Mouse (Mus musculus) embryonic fibroblast, embryonic 13.5 days (primary cell): ENCODE measurements around the gene 9430097D07Rik. TPM values are rescaled to one million over a fixed set of nuclear protein-coding genes. Genes with fewer than 3 reads are reported as not detected.
A peak's percentile ranks its signal among the peaks of the same experiment; 100 is the strongest.

Source experiments
- H3K27ac ChIP-seq: 2 replicates; pipeline ENCODE4 v1.5.1; 2012; ENCODE audit warnings: low read length, control low read depth, inconsistent platforms; ENCODE audit not compliant: insufficient read depth
- H3K4me1 ChIP-seq: 2 replicates; pipeline ENCODE4 v1.6.1; 2011; ENCODE audit warnings: low read length; ENCODE audit not compliant: control insufficient read depth, insufficient read depth
- H3K4me3 ChIP-seq: 2 replicates; pipeline ENCODE4 v1.5.1; 2011; ENCODE audit warnings: mild to moderate bottlenecking, control low read depth, low read length; ENCODE audit not compliant: insufficient read depth
- CTCF ChIP-seq: IDR thresholded peaks from 2 replicates; pipeline ENCODE4 v1.5.1; 2011; ENCODE audit warnings: mild to moderate bottlenecking, control low read depth, low read length, moderate library complexity, borderline replicate concordance; ENCODE audit not compliant: insufficient read depth
- POLR2A ChIP-seq: IDR thresholded peaks from 2 replicates; pipeline ENCODE4 v1.6.1; 2011; ENCODE audit warnings: low read depth, mild to moderate bottlenecking, control low read depth, low read length, moderate library complexity
- polyA plus RNA-seq: library from polyadenylated mRNA; stranded (reverse); fragments of >200 nt; gene quantifications from 2 replicates; pipeline ENCODE4 v1.2.4, GENCODE M21; 2011; ENCODE audit warnings: low read depth; ENCODE audit not compliant: missing spikeins, insufficient read length

Gene 9430097D07Rik
- polyA plus RNA-seq, 1 experiment, result not detected

DNA sequence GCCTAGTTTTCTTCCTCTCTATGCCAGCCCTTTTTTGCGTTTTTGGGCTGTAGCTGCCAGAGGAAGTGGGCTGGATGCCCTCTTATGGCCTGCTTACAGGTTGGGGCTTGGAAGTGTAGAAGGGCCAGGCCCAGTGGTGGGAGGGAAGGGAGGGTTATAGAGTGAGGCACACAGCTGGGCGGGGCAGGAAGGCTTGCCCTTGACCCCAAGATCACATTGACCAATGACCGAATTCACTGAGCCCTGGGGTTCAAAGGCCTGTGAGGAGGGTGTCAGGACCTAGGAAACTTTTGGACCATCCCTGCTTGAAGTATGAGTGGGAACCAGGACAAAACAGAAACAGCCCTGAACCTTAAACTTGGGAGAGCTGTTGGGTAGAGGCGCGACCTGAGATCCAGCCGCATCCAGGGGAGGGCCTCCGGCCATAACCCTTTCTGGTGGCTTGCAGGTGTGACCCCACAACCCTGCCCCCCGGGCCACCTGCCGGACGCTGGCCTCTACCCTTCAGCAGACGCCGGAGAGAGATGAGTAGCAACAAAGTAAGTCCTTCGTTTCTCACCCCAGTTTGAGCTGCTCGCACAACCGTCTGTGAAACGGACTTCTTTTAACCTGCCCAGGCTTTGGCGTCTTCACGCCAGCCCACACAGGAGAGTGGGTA lies 33.4 kb upstream of the 9430097D07Rik start:
- Histone ChIP-seq H3K4me3 (peak overlapping the region; percentile 19; the same call in 1 of the 2 replicates), H3K4me1 (0 out of 2 replicates have a peak, but pooled peaks cover 2% of the 10 kb centered on the region), H3K27ac (peak overlapping the region; percentile 17; the same call in 1 of the 2 replicates)
- TF ChIP-seq POLR2A (no peak; the same call in 1 of the 2 replicates), CTCF (no peak)

DNA sequence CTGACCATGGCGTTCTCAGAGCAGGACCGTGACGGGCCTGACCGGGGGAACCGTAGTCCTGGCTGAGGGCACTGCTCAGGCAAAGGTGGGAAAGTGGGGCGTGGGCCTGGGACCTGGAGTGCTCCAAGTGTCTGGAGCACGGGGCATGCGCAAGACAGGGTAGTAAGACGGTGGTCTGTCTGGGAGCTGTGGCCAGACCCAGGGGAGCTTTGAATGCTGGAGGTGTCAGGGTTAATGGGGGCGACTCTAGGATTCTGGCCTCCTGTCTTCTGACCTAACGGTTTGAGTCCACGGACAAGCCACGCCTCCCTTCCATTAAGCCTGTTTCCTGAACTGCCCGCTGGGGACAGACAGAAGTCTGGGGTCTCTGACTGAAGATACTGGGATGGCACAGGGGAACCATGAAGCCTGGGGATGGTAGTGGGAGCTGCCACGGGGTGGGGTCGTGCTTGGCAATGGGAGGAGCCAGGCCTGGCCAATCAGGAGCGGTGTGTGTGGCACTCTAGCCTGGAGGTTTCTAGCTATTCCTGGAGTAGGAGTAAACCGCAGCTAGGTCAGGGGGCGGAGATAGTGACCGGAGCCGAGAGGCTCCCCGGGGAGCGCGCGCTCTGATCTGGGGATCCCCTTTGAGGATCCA lies 32.8 kb upstream of the 9430097D07Rik start:
- 0 out of 2 replicates have a peak, but pooled peaks cover 2% of the 10 kb centered on the region for H3K4me1 ChIP-seq
- peak overlapping the region; percentile 17; the same call in 1 of the 2 replicates for H3K27ac ChIP-seq
- peak overlapping the region; percentile 87 for H3K4me3 ChIP-seq
- TF ChIP-seq CTCF, result no peak
- TF ChIP-seq POLR2A, result no peak; the same call in 1 of the 2 replicates

DNA sequence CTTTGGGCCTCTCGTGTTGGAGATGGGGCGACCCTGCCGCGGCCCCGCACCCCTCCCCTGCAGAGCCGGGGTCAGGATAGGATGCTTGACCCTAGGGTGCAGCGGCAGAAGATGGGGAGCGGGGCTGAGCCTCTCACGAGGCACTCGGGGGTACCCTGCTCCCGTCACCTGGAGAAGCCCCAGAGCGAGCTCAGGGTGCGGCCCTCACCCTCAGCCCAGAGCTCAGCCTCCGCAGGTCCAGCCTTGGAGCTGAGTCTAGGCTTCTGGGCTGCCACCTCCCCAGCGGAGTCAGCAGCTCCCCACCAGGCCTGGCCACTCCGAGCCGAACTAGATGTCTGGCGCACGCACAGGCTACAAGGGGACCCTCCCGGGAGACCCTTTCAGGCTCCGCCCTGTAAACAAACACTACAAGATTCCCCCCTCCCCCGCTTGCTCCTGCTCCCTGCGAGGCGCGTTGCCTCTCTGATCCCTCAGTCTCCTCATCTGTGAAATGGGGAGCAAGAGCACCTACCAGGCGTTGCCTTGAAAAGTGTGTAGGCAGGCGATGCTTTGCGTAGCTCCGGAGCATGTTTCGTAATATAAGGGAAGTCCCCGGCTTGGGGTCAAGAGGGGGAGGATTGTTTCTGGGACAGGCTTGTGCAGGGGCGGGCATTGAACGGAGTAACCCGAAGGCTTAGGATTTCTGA lies 31.9 kb upstream of the 9430097D07Rik start:
- Histone ChIP-seq H3K4me3 (peak overlapping the region; percentile 87), H3K27ac (peak overlapping the region; percentile 15; the same call in 1 of the 2 replicates), H3K4me1 (0 out of 2 replicates have a peak, but pooled peaks cover 2% of the 10 kb centered on the region)
- peak; percentile 54 for TF ChIP-seq POLR2A
- TF ChIP-seq CTCF, result no peak

DNA sequence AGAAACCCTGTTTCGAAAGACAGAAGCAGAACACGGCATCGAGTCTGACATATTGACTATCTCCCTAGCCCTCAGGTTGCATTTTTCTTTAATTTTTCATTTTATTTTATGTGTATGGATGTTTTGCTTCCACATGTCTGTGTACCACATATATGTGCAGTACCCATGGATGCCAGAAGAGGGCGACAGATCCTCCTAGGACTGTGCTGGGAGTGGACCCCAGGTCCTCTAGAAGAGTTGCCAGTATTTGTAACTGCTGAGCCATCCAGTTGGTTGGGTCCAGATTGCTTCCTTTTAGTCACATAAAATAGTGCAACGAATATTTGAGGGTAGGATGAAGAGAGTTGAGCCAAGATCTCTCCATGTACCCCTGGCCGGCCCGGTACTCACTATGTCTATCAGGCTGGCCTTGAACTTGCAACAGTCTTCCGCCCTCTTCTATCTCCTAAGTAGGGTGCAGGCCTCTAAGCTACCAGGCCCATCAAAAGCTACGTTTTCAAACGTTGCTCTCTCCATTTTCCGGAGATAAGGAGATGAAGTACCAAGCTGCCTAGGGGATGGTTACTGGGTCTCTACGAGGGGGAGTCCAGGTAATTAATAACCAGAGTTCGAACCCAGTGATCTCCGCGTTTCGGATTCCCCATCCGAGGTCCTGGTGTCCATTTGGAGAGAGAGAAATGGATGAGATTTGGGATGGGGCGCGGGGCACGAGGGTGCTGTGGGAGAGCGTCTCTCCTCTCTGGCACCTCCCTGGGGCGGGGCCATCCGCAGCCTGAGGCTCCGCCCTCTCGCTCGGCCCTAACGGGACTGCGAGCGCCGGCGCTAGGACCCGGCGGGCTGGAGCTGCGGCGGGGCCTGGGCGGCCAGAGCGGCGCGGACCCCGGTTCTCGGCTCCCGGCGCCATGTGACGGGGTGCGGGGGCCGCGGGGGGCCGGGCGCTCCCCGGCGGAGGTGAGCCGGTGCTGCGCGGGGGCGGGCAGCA lies 31.0 kb upstream of the 9430097D07Rik start:
- no peak for TF ChIP-seq CTCF
- TF ChIP-seq POLR2A, result peak; percentile 41; the same call in 1 of the 2 replicates
- Histone ChIP-seq H3K4me3 (peak overlapping the region; percentile 87), H3K27ac (no peak overlapping the region), H3K4me1 (peaks cover 2% of the 10 kb centered on the region; the same call in 1 of the 2 replicates)

DNA sequence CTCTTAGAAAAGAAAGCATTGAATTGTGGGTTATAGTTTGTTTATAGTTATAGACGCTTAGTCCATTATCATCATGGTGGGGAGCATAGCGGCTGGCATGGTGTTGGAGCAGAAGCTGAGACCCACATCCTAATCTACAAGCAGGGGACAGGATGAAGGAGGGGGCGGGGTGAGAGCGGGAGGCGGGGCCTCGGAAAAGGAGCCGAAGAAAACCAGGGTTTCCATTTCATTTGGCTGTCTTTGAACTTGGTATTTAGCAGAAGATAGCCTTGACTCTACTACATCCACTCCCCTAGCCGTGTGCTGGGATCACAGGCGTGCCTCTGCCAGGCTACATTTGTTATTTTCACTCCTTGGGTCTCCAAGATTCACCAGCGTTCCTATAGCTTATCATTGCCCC lies 29.1 kb upstream of the 9430097D07Rik start:
- TF ChIP-seq POLR2A (no peak), CTCF (no peak)
- Histone ChIP-seq H3K4me3 (no peak overlapping the region), H3K27ac (no peak overlapping the region), H3K4me1 (no peaks in the 10 kb centered on the region; the same call in 1 of the 2 replicates)

DNA sequence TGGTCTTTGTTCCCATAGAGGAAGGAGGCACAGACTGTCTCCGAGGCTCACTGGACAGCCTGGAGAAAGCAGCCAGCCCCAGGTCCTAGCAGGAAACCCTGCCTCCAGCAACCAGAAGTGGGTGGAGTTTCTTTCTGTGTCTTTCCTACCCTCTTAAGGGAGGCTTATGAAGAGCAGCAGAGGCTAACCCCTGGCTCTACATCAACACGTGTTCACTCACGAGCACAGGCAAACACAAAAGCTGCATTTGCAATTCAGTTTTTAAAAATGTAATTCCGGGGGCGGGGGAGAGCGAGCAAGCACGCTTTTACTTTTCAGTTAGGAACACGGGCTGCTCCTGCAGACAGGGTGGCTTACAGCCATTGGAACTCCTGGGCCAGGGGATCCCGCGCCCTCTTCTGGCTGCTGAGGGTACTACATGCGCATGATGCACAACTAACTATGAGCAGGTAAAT lies 27.1 kb upstream of the 9430097D07Rik start:
- Histone ChIP-seq H3K4me3 (peak overlapping the region; percentile 36; the same call in 1 of the 2 replicates), H3K4me1 (no peaks in the 10 kb centered on the region; the same call in 1 of the 2 replicates), H3K27ac (no peak overlapping the region)
- TF ChIP-seq CTCF (peak; percentile 80), POLR2A (peak; percentile 70)

DNA sequence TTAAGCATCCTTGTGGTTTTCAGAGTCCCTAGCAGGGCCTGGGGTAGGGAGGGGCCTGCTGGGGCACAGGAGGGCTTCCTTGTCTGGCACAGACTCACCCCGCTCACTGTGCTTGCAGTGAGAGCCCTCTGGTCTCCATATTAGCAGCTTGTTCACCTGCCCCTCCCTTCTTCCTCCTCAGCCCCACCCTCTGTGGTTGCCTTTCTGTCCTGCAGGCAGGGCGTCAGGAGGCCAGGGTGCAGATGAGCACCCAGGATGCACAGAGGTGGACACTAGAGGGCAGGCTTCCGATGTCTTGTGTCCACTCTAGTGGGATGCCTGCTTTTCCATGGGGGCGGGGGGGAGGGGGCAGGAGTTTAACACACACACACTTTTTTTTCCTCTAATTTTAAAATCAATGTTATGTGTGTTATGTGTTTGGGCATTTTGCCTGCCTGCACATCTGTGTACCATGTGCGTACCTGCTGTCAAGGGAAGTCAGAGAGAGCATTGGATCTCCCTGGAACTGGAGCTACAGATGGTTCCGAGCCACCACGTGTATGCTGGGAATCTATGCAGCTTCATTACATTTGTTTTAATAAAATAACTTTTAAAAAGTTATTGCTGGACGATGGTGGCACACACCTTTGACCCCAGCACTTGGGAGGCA lies 26.1 kb upstream of the 9430097D07Rik start:
- H3K4me3 ChIP-seq, result no peak overlapping the region
- no peak overlapping the region for H3K27ac ChIP-seq
- TF ChIP-seq POLR2A (no peak), CTCF (peak; percentile 76; the same call in 1 of the 2 replicates)
- H3K4me1 ChIP-seq, result no peaks in the 10 kb centered on the region; the same call in 1 of the 2 replicates

DNA sequence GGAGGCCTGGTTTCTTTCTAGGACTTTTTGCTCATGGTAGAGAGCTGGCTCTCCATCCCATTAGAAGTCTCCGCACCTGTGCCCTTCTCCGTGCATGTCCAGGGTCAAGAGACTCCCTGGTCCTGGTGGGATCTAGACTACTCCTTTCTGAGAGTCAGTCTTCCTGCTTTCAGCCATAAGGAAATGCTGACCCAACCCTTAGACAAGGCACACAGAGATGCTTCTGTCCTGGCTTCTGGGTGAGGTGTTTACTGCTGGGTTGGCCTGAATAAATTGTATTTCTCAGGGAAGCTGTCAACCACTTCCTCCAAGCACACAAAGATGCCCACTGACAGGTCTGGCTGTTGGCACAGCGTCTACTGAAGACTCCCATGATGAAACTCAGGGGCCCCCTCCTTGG lies 23.9 kb upstream of the 9430097D07Rik start, which contains the start of gene St6galnac6:
St6galnac6 (plus strand) TSS at position 301 of the 400 bp plus-strand sequence.
- Histone ChIP-seq H3K4me3 (no peak within 1 kb of the TSS), H3K27ac (no peak within 1 kb of the TSS), H3K4me1 (no peaks in the 10 kb centered on the region; the same call in 1 of the 2 replicates)
- TF ChIP-seq POLR2A (no peak), CTCF (no peak)
